Mouse (Mus musculus): Measurements from ENCODE around the gene Orc3.

GRCm38 (mm10) chr4:34661514-34661913 is 46.8 kb upstream of the Orc3 start:
- TF ChIP-seq CTCF (IDR thresholded peaks at IDR 0.05; ENCODE audit: low read depth) (no peak), EP300 (optimal IDR thresholded peaks at IDR 0.05) (no peak)

All from stomach, postnatal 0 days (tissue).